In genomic region chr14:30719514-30719913, GRCm38 (mm10) we compare ENCODE assay signal across 22 mouse cellular contexts. TPM values are rescaled to one million over a fixed set of nuclear protein-coding genes. Genes with fewer than 3 reads are reported as not detected.
DNase-seq lines count a peak whose midpoint lies in the region; ATAC-seq and TF ChIP-seq lines count a peak whose summit lies in the region.
"Had no signal": no experiment of that assay in that cellular context is flagged by ENCODE, and none has a peak within 500 bp of the region (broad histone marks: within the 10 kb centered on the region; RNA-seq: fewer than 3 reads in every experiment).

No protein-coding gene starts in this region.

- peaks cover 46% of the 10 kb centered on the region for H3K4me1 ChIP-seq in liver, embryonic 12.5 days
- H3K4me1 ChIP-seq in liver, embryonic 13.5 days (replicated peaks): peaks cover 46% of the 10 kb centered on the region
- H3K4me1 ChIP-seq in liver, embryonic 11.5 days (replicated peaks; ENCODE audit: control insufficient read depth, insufficient read depth, low read length): peaks cover 8% of the 10 kb centered on the region; the same call in 1 of the 2 replicates
- peaks cover 16 to 26% of the 10 kb centered on the region in 2 experiments for H3K4me1 ChIP-seq in MEL (ENCODE audit: control insufficient read depth in 1 of 2, insufficient read depth in 2 of 2, low read length in 2 of 2)

- H3K4me2 ChIP-seq in liver, embryonic 12.5 days: 0 out of 2 replicates have a peak overlapping the region, but pooled peaks have one; percentile 1
- 0 out of 2 replicates have a peak overlapping the region, but pooled peaks have one; percentile 8 for H3K4me2 ChIP-seq in liver, embryonic 13.5 days
- H3K4me2 ChIP-seq in liver, embryonic 11.5 days: no peak overlapping the region

- H3K9ac ChIP-seq in liver, embryonic 12.5 days: no peak overlapping the region
- H3K9ac ChIP-seq in liver, embryonic 13.5 days: no peak overlapping the region
- no peak overlapping the region for H3K9ac ChIP-seq in liver, embryonic 11.5 days (ENCODE audit: low read depth, low read length)
- H3K9ac ChIP-seq in MEL (ENCODE audit: control insufficient read depth, low read depth, low read length, poor library complexity, severe bottlenecking): peak overlapping the region; percentile 35; the same call in 1 of the 2 replicates

- H3K79me2 ChIP-seq in MEL (ENCODE audit: control insufficient read depth, insufficient read depth, low read length, poor library complexity): peaks cover 69% of the 10 kb centered on the region

- no peak overlapping the region for H3K4me3 ChIP-seq in liver, embryonic 12.5 days
- H3K4me3 ChIP-seq in liver, embryonic 13.5 days (replicated peaks): no peak overlapping the region
- no peak overlapping the region for H3K4me3 ChIP-seq in liver, embryonic 11.5 days (ENCODE audit: low read depth, low read length)
- peak overlapping the region in 1 of 2 experiments; percentile 32; a peak in 2 of 4 replicates for H3K4me3 ChIP-seq in MEL (ENCODE audit: control insufficient read depth in 1 of 2, insufficient read depth in 1 of 2, low read depth in 2 of 2, low read length in 2 of 2)

- H3K36me3 ChIP-seq in liver, embryonic 12.5 days: no peaks in the 10 kb centered on the region
- no peaks in the 10 kb centered on the region for H3K36me3 ChIP-seq in liver, embryonic 13.5 days
- no peaks in the 10 kb centered on the region for H3K36me3 ChIP-seq in liver, embryonic 11.5 days (ENCODE audit: control insufficient read depth, insufficient read depth, low read length)
- peaks cover 4 to 26% of the 10 kb centered on the region in 2 experiments; a peak in 3 of 4 replicates for H3K36me3 ChIP-seq in MEL (ENCODE audit: control insufficient read depth in 1 of 2, insufficient read depth in 2 of 2, low read length in 2 of 2)

- TF ChIP-seq CTCF in MEL (IDR thresholded peaks at IDR 0.05 in 2 of 3, conservative IDR thresholded peaks at IDR 0.05 in 1 of 3; ENCODE audit: control insufficient read depth in 1 of 3, insufficient read depth in 1 of 3, low read depth in 2 of 3, low read length in 3 of 3, poor library complexity in 1 of 3, severe bottlenecking in 1 of 3): no peak

- no peak for TF ChIP-seq RAD21 in MEL (IDR thresholded peaks at IDR 0.05; ENCODE audit: low read depth, low read length)

- peak in 1 of 2 experiments; percentile 58; a peak in 1 of 4 replicates for TF ChIP-seq EP300 in MEL (IDR thresholded peaks at IDR 0.05; ENCODE audit: low read depth in 1 of 2, low read length in 2 of 2)

- no peaks in the 10 kb centered on the region for H3K9me3 ChIP-seq in liver, embryonic 12.5 days (replicated peaks)
- H3K9me3 ChIP-seq in liver, embryonic 13.5 days (replicated peaks): no peaks in the 10 kb centered on the region
- no peaks in the 10 kb centered on the region for H3K9me3 ChIP-seq in liver, embryonic 11.5 days (ENCODE audit: control insufficient read depth, low read length)
- no peaks in the 10 kb centered on the region for H3K9me3 ChIP-seq in MEL (replicated peaks; ENCODE audit: insufficient read depth, low read length)
- H3K9me3 ChIP-seq: G1E had no signal

- no peak overlapping the region for H3K27ac ChIP-seq in liver, embryonic 12.5 days
- peak overlapping the region; percentile 47; the same call in 1 of the 2 replicates for H3K27ac ChIP-seq in liver, embryonic 13.5 days
- no peak overlapping the region for H3K27ac ChIP-seq in liver, embryonic 11.5 days (ENCODE audit: low read depth, low read length)
- peak overlapping the region; percentile 50; the same call in 1 of the 2 replicates for H3K27ac ChIP-seq in MEL (ENCODE audit: control insufficient read depth, low read depth, low read length)

- DNase-seq in liver: no peak
- DNase-seq in liver, embryonic 13.5 days: no peak
- no peak for DNase-seq in liver, embryonic 11.5 days (ENCODE audit: low spot score)
- DNase-seq in MEL (ENCODE audit: low read depth, low spot score): peak; percentile 58
- no peak for DNase-seq in cerebellum, postnatal 25 days
- no peak for DNase-seq in B cell, adult 2 months
- DNase-seq: adrenal gland, adult 2 months; adrenal gland, adult 8-10 months; adrenal gland, postnatal 10 days; adrenal gland, postnatal 14 days; adrenal gland, postnatal 25 days; adrenal gland, postnatal 36 days; cerebellum, adult 11 months; cerebellum, adult 11-12 months; cerebellum, adult 18-20 months; cerebellum, adult 2 months had no signal

- 9% methylated on average over 1 of the region's 1 CpGs for WGBS in liver, embryonic 12.5 days (ENCODE audit: insufficient replicate concordance)
- 21% methylated on average over 1 of the region's 1 CpGs for WGBS in liver, embryonic 13.5 days (ENCODE audit: insufficient replicate concordance)
- WGBS in liver, embryonic 11.5 days: 44% methylated on average over 1 of the region's 1 CpGs

- no peak for TF ChIP-seq POLR2A in MEL (IDR thresholded peaks at IDR 0.05; ENCODE audit: control insufficient read depth in 1 of 2, insufficient read depth in 1 of 2, low read depth in 1 of 2, low read length in 2 of 2, poor library complexity in 1 of 2)

- H3K27me3 ChIP-seq in liver, embryonic 12.5 days (replicated peaks): peaks cover 11% of the 10 kb centered on the region
- peaks cover 9% of the 10 kb centered on the region for H3K27me3 ChIP-seq in liver, embryonic 13.5 days
- H3K27me3 ChIP-seq in liver, embryonic 11.5 days (replicated peaks; ENCODE audit: control insufficient read depth, insufficient read depth, low read length): 0 out of 2 replicates have a peak, but pooled peaks cover 4% of the 10 kb centered on the region
- H3K27me3 ChIP-seq in MEL (ENCODE audit: control insufficient read depth in 1 of 2, insufficient read depth in 2 of 2, low read length in 2 of 2): no peaks in the 10 kb centered on the region
- H3K27me3 ChIP-seq: Patski had no signal

- no peak for ATAC-seq in liver, embryonic 12.5 days
- no peak for ATAC-seq in liver, embryonic 13.5 days (ENCODE audit: low read depth)
- ATAC-seq in liver, embryonic 11.5 days (replicated peaks; ENCODE audit: low FRiP score): no peak
- 0 out of 2 replicates have a peak, but pooled peaks have one; percentile 27 for ATAC-seq in megakaryocyte-erythroid progenitor cell, adult 5-6 weeks (replicated peaks; ENCODE audit: low FRiP score, low TSS enrichment, poor library complexity, severe bottlenecking)
- ATAC-seq: activated CD4-positive, CD25-positive, alpha-beta regulatory T cell, adult 4 months; CD4-positive, CD25-positive, alpha-beta regulatory T cell, adult 4 months; Patski had no signal

TF ChIP-seq in MEL, 35 proteins besides CTCF, POLR2A, EP300 and RAD21:
- TF ChIP-seq MXI1 (IDR thresholded peaks at IDR 0.05; ENCODE audit: low read depth, low read length) (peak; percentile 81), HCFC1 (IDR thresholded peaks at IDR 0.05; ENCODE audit: low read depth, low read length) (no peak), CHD2 (IDR thresholded peaks at IDR 0.05; ENCODE audit: low read length) (no peak), POLR2AphosphoS2 (IDR thresholded peaks at IDR 0.05; ENCODE audit: low read length) (no peak), USF1 (IDR thresholded peaks at IDR 0.05; ENCODE audit: low read depth, low read length) (no peak), MYB (IDR thresholded peaks at IDR 0.05; ENCODE audit: low read depth, low read length) (0 out of 2 replicates have a peak, but pooled peaks have one; percentile 24), MAZ (IDR thresholded peaks at IDR 0.05; ENCODE audit: low read depth, low read length) (no peak), ZMIZ1 (IDR thresholded peaks at IDR 0.05; ENCODE audit: low read depth, low read length) (no peak), E2F4 (IDR thresholded peaks at IDR 0.05; ENCODE audit: borderline replicate concordance, low read depth, low read length) (no peak), MAX (IDR thresholded peaks at IDR 0.05; ENCODE audit: low read length) (no peak), ELF1 (IDR thresholded peaks at IDR 0.05; ENCODE audit: low read depth, low read length) (no peak), CHD1 (IDR thresholded peaks at IDR 0.05; ENCODE audit: low read depth, low read length) (no peak), GABPA (IDR thresholded peaks at IDR 0.05; ENCODE audit: low read depth, low read length) (no peak), RCOR1 (IDR thresholded peaks at IDR 0.05; ENCODE audit: low read depth, low read length) (no peak), SIN3A (IDR thresholded peaks at IDR 0.05; ENCODE audit: low read length) (peak; percentile 46; the same call in 1 of the 2 replicates), GATA1 (IDR thresholded peaks at IDR 0.05; ENCODE audit: low read depth, low read length) (peak; percentile 60), TCF12 (IDR thresholded peaks at IDR 0.05; ENCODE audit: low read depth, low read length) (no peak), NELFE (IDR thresholded peaks at IDR 0.05; ENCODE audit: low read depth, low read length) (no peak), MAFK (IDR thresholded peaks at IDR 0.05; ENCODE audit: borderline replicate concordance, low read depth, low read length) (no peak), ZNF384 (IDR thresholded peaks at IDR 0.05; ENCODE audit: low read depth, low read length) (peak; percentile 98), MEF2A (IDR thresholded peaks at IDR 0.05; ENCODE audit: extremely low read depth, insufficient replicate concordance, low read depth, low read length, poor library complexity, severe bottlenecking) (no peak), JUND (IDR thresholded peaks at IDR 0.05; ENCODE audit: low read depth, low read length) (no peak), ETS1 (IDR thresholded peaks at IDR 0.05; ENCODE audit: low read depth, low read length) (no peak), ZC3H11A (IDR thresholded peaks at IDR 0.05; ENCODE audit: low read depth, low read length) (no peak), TAL1 (IDR thresholded peaks at IDR 0.05; ENCODE audit: low read length) (no peak), KAT2A (conservative IDR thresholded peaks at IDR 0.05; ENCODE audit: low read depth, low read length) (no peak), POLR2AphosphoS5 (IDR thresholded peaks at IDR 0.05; ENCODE audit: borderline replicate concordance, low read depth, low read length) (no peak)

RNA-seq across cellular contexts. Expression of gene Sfmbt1, which starts 4.9 kb away (rescaled TPM):
- polyA plus RNA-seq in liver, embryonic 12.5 days (2016; fragmentation: Nextera tagmentation; extraction: Ambion mirVana): 17.1 and 18.7 TPM in 2 replicates
- polyA plus RNA-seq in liver, embryonic 13.5 days (2015; fragmentation: Nextera tagmentation; extraction: Ambion mirVana): 13.3 and 15.2 TPM in 2 replicates
- 23.0 and 24.5 TPM in 2 replicates for polyA plus RNA-seq in liver, embryonic 11.5 days (2014; fragmentation: Nextera tagmentation; extraction: Ambion mirVana)
- total RNA-seq in MEL (2012; rRNA removed): 9.4 and 12.4 TPM in 2 replicates
- polyA plus RNA-seq in MEL (2012; ENCODE audit: insufficient read depth in 1 of 2, insufficient read length in 2 of 2, low read depth in 1 of 2, low replicate concordance in 2 of 2, missing spikeins in 1 of 2): 10 to 100 TPM; 13.7 to 33.0 TPM
- total RNA-seq in megakaryocyte-erythroid progenitor cell, adult 5-6 weeks (2014; fragmentation: Nextera tagmentation): 22.3 and 26.3 TPM in 2 replicates
- total RNA-seq in megakaryocyte-erythroid progenitor cell, adult 5-6 weeks (2017): 12.7 and 13.7 TPM in 2 replicates

Comparison
In these comparisons a context has a peak if more than half of its experiments do, and no peak if none do; other contexts are left out.
1. H3K27ac ChIP-seq: peak in liver, embryonic 13.5 days (single experiment) and MEL (single experiment); none in liver, embryonic 12.5 days (single experiment) and liver, embryonic 11.5 days (single experiment).